Mouse (Mus musculus): ENCODE measurements at regions not wholly inside any gene's neighbourhood (a gene's known extent, or its start where the extent isn't known, plus 50 kb on each side); places are given as distances from the start of the nearest gene placed in this dataset.

- 100% methylated on average over 1 of the region's 1 CpGs for WGBS
- no peaks in the 10 kb centered on the region for H3K36me3 ChIP-seq (ENCODE audit: control insufficient read depth, insufficient read depth, low read length)
- no peak overlapping the region for H3K9ac ChIP-seq (ENCODE audit: low read depth, low read length)
- no peak overlapping the region for H3K27ac ChIP-seq (replicated peaks; ENCODE audit: insufficient read depth, low read depth, low read length)
- no peaks in the 10 kb centered on the region for H3K79me2 ChIP-seq (ENCODE audit: control insufficient read depth, insufficient read depth, low read length)
- DNase-seq (ENCODE audit: extremely low read depth, low read depth, low spot score) = no peak
- no peak overlapping the region for H3K4me3 ChIP-seq (ENCODE audit: insufficient read depth, low read depth, low read length)
- TF ChIP-seq POLR2A (IDR thresholded peaks at IDR 0.05; ENCODE audit: extremely low read depth, insufficient read depth, low read length) = no peak
- no peaks in the 10 kb centered on the region for H3K4me1 ChIP-seq (ENCODE audit: control insufficient read depth, insufficient read depth, low read length)
- no peaks in the 10 kb centered on the region for H3K27me3 ChIP-seq (ENCODE audit: control insufficient read depth, insufficient read depth, low read length)
These were observed 66.6 kb upstream of the Lcn4 start for GRCm38 (mm10) chr2:26737725-26738124.
